Mouse (Mus musculus) testis, adult 2 months (tissue): Measurements from ENCODE around the gene Dpagt1. TPM values are rescaled to one million over a fixed set of nuclear protein-coding genes. Genes with fewer than 3 reads are reported as not detected.

Experiments
- H3K27ac ChIP-seq: fragments of 200-500 bp; 2 replicates; pipeline ENCODE4 v1.5.1; 2012; ENCODE audit warnings: low read depth, low read length; ENCODE audit not compliant: control insufficient read depth, insufficient read depth
- H3K27me3 ChIP-seq: fragments of 200-500 bp; 2 replicates; pipeline ENCODE4 v1.6.1; 2012; ENCODE audit warnings: mild to moderate bottlenecking, low read length, moderate library complexity; ENCODE audit not compliant: control insufficient read depth, insufficient read depth
- H3K36me3 ChIP-seq: fragments of 200-500 bp; 2 replicates; pipeline ENCODE4 v1.6.1; 2012; ENCODE audit warnings: mild to moderate bottlenecking, low read length; ENCODE audit not compliant: control insufficient read depth, insufficient read depth
- H3K4me1 ChIP-seq: fragments of 200-500 bp; 2 replicates; pipeline ENCODE4 v1.6.1; 2012; ENCODE audit warnings: low read length; ENCODE audit not compliant: control insufficient read depth, insufficient read depth
- H3K4me3 ChIP-seq: fragments of 200-500 bp; 2 replicates; pipeline ENCODE4 v1.5.1; 2012; ENCODE audit warnings: low read depth, mild to moderate bottlenecking, low read length, moderate library complexity, mixed read lengths; ENCODE audit not compliant: control insufficient read depth
- CTCF ChIP-seq: fragments of 200-500 bp; IDR thresholded peaks from 2 replicates; pipeline ENCODE4 v1.5.1; 2012; ENCODE audit warnings: low read depth, mild to moderate bottlenecking, inconsistent platforms, low read length, moderate library complexity; ENCODE audit not compliant: control insufficient read depth, insufficient read depth, insufficient replicate concordance
- POLR2A ChIP-seq: fragments of 200-500 bp; IDR thresholded peaks from 2 replicates; pipeline ENCODE4 v1.6.1; 2012; ENCODE audit warnings: low read depth, mild to moderate bottlenecking, inconsistent platforms, low read length, moderate library complexity; ENCODE audit not compliant: control insufficient read depth
- polyA plus RNA-seq: library from polyadenylated mRNA; depleted of rRNA; stranded (reverse); fragments of >200 nt; gene quantifications from 2 replicates; pipeline ENCODE4 v1.2.3, GENCODE M21; 2012

Gene Dpagt1
- polyA plus RNA-seq, 1 experiment = 6.5 TPM

GRCm38 (mm10) chr9:44342605-44343004, 16.8 kb downstream of the Dpagt1 start:
- peak overlapping the region; percentile 11; the same call in 1 of the 2 replicates for H3K4me3 ChIP-seq
- H3K27me3 ChIP-seq = no peaks in the 10 kb centered on the region
- H3K36me3 ChIP-seq = no peaks in the 10 kb centered on the region; the same call in 1 of the 2 replicates
- peak overlapping the region; percentile 100 for H3K27ac ChIP-seq
- peaks cover 11% of the 10 kb centered on the region for H3K4me1 ChIP-seq
- TF ChIP-seq CTCF (no peak), POLR2A (no peak)

DNA sequence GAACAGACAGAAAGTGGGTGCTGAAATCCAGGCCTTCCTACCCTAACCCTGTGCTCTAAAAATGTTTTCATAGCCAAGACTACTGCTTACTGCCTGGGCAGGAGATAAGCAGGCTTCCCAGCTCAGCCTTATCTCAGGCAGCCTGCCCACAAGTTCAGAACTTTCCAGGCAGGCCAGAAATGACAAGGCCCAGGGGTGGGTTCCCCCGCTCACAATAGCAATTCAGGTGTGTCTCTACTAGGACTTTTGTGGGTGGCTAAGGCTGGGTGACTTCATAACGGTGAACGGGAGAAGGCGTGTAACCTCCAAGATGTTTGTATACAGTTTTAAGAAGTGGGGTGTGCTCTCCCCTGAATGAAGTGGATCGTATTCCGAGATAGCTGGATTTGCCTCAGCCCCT, 17.5 kb downstream of the Dpagt1 start:
- Histone ChIP-seq H3K27me3 (no peaks in the 10 kb centered on the region), H3K4me3 (peak overlapping the region; percentile 99), H3K4me1 (peaks cover 9% of the 10 kb centered on the region), H3K27ac (peak overlapping the region; percentile 100), H3K36me3 (no peaks in the 10 kb centered on the region)
- TF ChIP-seq CTCF (no peak), POLR2A (no peak)

- H3K36me3 ChIP-seq = no peaks in the 10 kb centered on the region
- peak within 1 kb of the TSS; percentile 99 for H3K4me3 ChIP-seq
- TF ChIP-seq POLR2A (peak; percentile 93), CTCF (no peak)
- no peaks in the 10 kb centered on the region for H3K27me3 ChIP-seq
- H3K4me1 ChIP-seq = peaks cover 9% of the 10 kb centered on the region
- peak within 1 kb of the TSS; percentile 100 for H3K27ac ChIP-seq
These were observed 18.1 kb downstream of the Dpagt1 start, which contains the start of gene Hmbs for GRCm38 (mm10) chr9:44343781-44344421. Hmbs (minus strand) TSS chr9:44344228.

DNA sequence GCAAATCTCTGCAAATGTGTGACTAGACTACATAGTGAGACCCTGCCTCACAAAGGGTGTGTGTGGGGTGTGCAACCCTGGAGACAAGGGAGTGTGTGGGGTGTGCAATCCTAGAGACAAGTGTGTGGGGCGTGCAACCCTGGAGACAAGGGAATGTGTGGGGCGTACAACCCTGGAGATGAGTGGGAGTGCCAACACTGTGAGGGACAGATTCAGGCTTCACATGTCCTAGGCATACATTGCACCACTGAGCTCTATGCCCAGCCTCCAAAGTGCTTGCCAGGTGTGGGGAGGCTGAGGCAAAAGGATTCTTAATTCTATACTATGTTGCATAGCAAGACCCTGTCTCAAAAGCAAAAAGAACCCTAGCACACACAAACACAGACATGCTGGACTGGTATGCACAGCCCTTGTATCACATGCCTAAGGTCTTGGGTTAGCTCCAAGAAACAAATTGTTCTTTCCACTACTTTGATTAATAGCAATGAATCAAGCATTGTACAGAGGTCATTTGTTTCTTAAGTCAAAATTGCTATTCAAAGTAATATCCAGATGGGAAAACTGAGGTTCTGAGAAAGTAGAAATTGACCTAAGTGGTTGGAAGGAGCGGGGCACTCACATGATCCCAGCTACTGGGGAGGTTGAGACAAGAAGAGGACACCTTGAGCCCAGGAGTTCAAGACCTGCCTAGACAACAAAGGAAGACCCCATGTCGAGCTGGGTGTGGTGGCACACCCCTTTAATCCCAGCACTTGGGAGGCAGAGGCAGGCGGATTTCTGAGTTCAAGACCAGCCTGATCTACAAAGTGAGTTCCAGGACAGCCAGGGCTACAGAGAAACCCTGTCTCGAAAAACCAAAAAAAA, 20.0 kb downstream of the Dpagt1 start:
- 0 out of 2 replicates have a peak, but pooled peaks cover 2% of the 10 kb centered on the region for H3K36me3 ChIP-seq
- H3K4me3 ChIP-seq = no peak overlapping the region
- peaks cover 7% of the 10 kb centered on the region for H3K4me1 ChIP-seq
- H3K27ac ChIP-seq = peak overlapping the region; percentile 67
- TF ChIP-seq CTCF = no peak
- peak; percentile 35; the same call in 1 of the 2 replicates for TF ChIP-seq POLR2A
- H3K27me3 ChIP-seq = no peaks in the 10 kb centered on the region

DNA sequence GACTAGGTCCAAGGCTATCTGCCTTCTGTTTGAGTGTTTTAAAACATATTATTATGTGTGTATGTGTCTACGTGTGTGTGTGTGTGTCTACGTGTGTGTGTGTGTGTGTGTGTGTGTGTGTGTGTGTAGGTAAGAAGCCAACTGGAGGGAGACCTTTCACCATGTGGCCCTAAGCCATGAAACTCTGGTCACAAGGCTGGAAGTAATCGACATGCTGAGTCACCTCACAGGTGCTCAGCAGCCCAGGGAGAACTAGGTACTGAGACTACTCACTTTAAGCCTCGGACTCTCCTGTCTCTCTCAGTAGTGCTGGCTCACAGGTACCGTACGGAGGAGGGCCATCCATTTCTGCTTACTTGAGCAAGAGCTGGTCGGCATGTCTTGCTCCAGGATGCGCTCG, 21.3 kb downstream of the Dpagt1 start:
- H3K36me3 ChIP-seq = 0 out of 2 replicates have a peak, but pooled peaks cover 2% of the 10 kb centered on the region
- TF ChIP-seq CTCF (no peak), POLR2A (no peak)
- no peak overlapping the region for H3K4me3 ChIP-seq
- H3K27me3 ChIP-seq = no peaks in the 10 kb centered on the region
- H3K4me1 ChIP-seq = peaks cover 7% of the 10 kb centered on the region
- H3K27ac ChIP-seq = no peak overlapping the region; the same call in 1 of the 2 replicates

- TF ChIP-seq CTCF (no peak), POLR2A (no peak)
- H3K27ac ChIP-seq = no peak overlapping the region; the same call in 1 of the 2 replicates
- H3K27me3 ChIP-seq = no peaks in the 10 kb centered on the region
- H3K4me1 ChIP-seq = peaks cover 7% of the 10 kb centered on the region
- 0 out of 2 replicates have a peak, but pooled peaks cover 2% of the 10 kb centered on the region for H3K36me3 ChIP-seq
- H3K4me3 ChIP-seq = no peak overlapping the region
These were observed 21.8 kb downstream of the Dpagt1 start for GRCm38 (mm10) chr9:44347621-44348020.

DNA sequence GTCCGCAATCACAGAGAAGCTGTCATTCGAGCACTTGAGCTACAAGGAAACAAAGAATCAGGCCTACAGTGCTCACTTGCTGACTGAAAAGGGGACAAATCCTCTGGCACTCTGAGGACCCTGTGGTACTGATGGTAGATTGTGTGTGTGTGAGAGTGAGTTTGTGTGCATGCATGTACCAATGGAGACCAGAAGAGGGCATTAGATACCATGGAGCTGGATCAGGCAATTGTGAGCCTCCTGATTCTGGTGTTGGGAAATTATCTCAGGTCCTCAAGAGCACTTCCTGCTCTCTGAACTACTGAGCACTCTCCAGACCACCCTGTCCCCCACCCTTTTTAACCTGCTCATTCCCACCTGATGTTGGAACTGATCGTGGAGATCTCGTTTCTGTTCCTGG, 22.7 kb downstream of the Dpagt1 start:
- Histone ChIP-seq H3K27me3 (no peaks in the 10 kb centered on the region), H3K4me3 (no peak overlapping the region), H3K4me1 (peaks cover 2% of the 10 kb centered on the region), H3K27ac (no peak overlapping the region), H3K36me3 (0 out of 2 replicates have a peak, but pooled peaks cover 2% of the 10 kb centered on the region)
- TF ChIP-seq POLR2A (no peak), CTCF (no peak)
